Mouse (Mus musculus): ENCODE results near the gene Phlpp1. TPM values are rescaled to one million over a fixed set of nuclear protein-coding genes. Genes with fewer than 3 reads are reported as not detected.

The Phlpp1 gene
- total and polyA plus RNA-seq, 2 experiments: 8.3 to 8.7 TPM

DNA sequence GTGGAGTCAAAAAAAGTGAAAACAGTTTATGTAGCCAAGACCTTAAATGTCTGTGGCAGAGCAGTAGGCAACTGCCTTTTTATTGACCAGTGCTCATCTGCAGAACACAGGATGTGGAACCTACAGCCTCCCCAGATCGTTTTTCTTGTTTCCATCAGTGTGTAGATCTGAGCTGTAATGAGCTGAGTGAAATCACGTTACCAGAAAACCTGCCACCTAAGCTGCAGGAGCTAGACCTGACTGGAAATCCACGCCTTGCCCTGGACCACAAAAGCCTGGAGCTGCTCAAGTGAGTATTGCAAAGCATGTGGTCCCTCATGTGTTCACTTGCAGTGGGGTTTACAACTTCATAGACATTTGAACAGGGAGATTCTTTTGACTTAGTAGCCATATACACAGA is 204.5 kb downstream of the Phlpp1 start:
- no peak overlapping the region for H3K9ac ChIP-seq (ENCODE audit: low read depth, low read length)
- H3K27ac ChIP-seq (replicated peaks; ENCODE audit: insufficient read depth, low read depth, low read length): no peak overlapping the region
- 86% methylated on average over 3 of the region's 3 CpGs for WGBS
- H3K36me3 ChIP-seq (ENCODE audit: control insufficient read depth, insufficient read depth, low read length): peaks cover 11% of the 10 kb centered on the region; the same call in 1 of the 2 replicates
- no peaks in the 10 kb centered on the region for H3K27me3 ChIP-seq (ENCODE audit: control insufficient read depth, insufficient read depth, low read length)
- no peaks in the 10 kb centered on the region for H3K79me2 ChIP-seq (ENCODE audit: control insufficient read depth, insufficient read depth, low read length)
- TF ChIP-seq POLR2A (IDR thresholded peaks at IDR 0.05; ENCODE audit: extremely low read depth, insufficient read depth, low read length) (no peak), CTCF (IDR thresholded peaks at IDR 0.05; ENCODE audit: low read depth, low read length) (no peak)
- H3K4me1 ChIP-seq (ENCODE audit: control insufficient read depth, insufficient read depth, low read length): no peaks in the 10 kb centered on the region
- no peak overlapping the region for H3K4me3 ChIP-seq (ENCODE audit: insufficient read depth, low read depth, low read length)
- DNase-seq (ENCODE audit: extremely low read depth, low read depth, low spot score): no peak

DNA sequence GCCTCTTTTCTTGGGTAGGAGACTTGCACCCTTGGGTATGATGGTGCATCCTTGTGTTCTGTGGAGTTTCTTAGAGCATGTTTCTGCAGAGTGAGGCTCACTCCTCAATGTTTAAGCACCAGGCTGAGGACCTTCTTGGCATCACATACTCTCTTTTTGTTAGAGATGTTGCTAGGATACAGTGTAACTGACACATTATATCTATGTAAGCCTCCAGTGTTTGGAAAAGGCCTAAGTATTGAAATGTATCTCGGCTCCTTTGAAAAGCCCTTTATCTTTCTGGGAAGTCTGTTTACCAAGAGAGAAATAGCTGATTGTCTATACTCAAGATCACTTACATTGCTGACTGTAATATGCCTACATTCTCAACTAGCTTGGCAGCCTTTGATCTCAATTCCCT is 208.9 kb downstream of the Phlpp1 start:
- H3K27me3 ChIP-seq (ENCODE audit: control insufficient read depth, insufficient read depth, low read length): no peaks in the 10 kb centered on the region
- H3K27ac ChIP-seq (replicated peaks; ENCODE audit: insufficient read depth, low read depth, low read length): no peak overlapping the region
- DNase-seq (ENCODE audit: extremely low read depth, low read depth, low spot score): no peak
- WGBS: 86% methylated on average over 1 of the region's 1 CpGs
- no peaks in the 10 kb centered on the region for H3K79me2 ChIP-seq (ENCODE audit: control insufficient read depth, insufficient read depth, low read length)
- TF ChIP-seq CTCF (IDR thresholded peaks at IDR 0.05; ENCODE audit: low read depth, low read length) (no peak), POLR2A (IDR thresholded peaks at IDR 0.05; ENCODE audit: extremely low read depth, insufficient read depth, low read length) (no peak)
- H3K4me1 ChIP-seq (ENCODE audit: control insufficient read depth, insufficient read depth, low read length): no peaks in the 10 kb centered on the region
- H3K4me3 ChIP-seq (ENCODE audit: insufficient read depth, low read depth, low read length): no peak overlapping the region
- H3K36me3 ChIP-seq (ENCODE audit: control insufficient read depth, insufficient read depth, low read length): peaks cover 12% of the 10 kb centered on the region; the same call in 1 of the 2 replicates
- H3K9ac ChIP-seq (ENCODE audit: low read depth, low read length): no peak overlapping the region

GRCm38 (mm10) chr1:106386542-106386941 is 215.0 kb downstream of the Phlpp1 start:
- Histone ChIP-seq H3K9ac (ENCODE audit: low read depth, low read length) (no peak overlapping the region), H3K27me3 (ENCODE audit: control insufficient read depth, insufficient read depth, low read length) (no peaks in the 10 kb centered on the region), H3K27ac (replicated peaks; ENCODE audit: insufficient read depth, low read depth, low read length) (no peak overlapping the region), H3K36me3 (ENCODE audit: control insufficient read depth, insufficient read depth, low read length) (peaks cover 10% of the 10 kb centered on the region), H3K4me1 (ENCODE audit: control insufficient read depth, insufficient read depth, low read length) (no peaks in the 10 kb centered on the region), H3K79me2 (ENCODE audit: control insufficient read depth, insufficient read depth, low read length) (no peaks in the 10 kb centered on the region), H3K4me3 (ENCODE audit: insufficient read depth, low read depth, low read length) (no peak overlapping the region)
- DNase-seq (ENCODE audit: extremely low read depth, low read depth, low spot score): no peak
- 80% methylated on average over 5 of the region's 5 CpGs for WGBS
- no peak for TF ChIP-seq CTCF (IDR thresholded peaks at IDR 0.05; ENCODE audit: low read depth, low read length)
- no peak for TF ChIP-seq POLR2A (IDR thresholded peaks at IDR 0.05; ENCODE audit: extremely low read depth, insufficient read depth, low read length)

DNA sequence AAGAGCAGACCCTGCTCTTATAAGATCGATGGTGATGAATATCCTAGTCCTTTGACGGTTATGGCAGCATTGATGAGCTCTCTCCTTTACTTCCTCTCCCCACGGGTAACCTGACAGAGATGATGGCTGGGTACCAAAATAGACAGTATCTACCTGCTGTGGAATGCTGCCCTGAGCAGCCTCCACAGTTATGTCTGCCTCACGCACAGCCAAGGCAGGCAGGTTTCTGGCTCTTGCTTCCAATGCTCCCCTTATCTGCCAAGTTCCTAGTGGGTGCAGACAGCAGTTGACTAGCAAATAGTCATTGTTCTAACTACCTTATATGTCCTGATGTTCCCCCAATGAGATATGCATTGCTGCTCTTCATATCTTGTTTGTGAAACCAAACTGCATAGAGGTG is 215.7 kb downstream of the Phlpp1 start:
- 90% methylated on average over 4 of the region's 4 CpGs for WGBS
- H3K9ac ChIP-seq (ENCODE audit: low read depth, low read length): no peak overlapping the region
- H3K4me3 ChIP-seq (ENCODE audit: insufficient read depth, low read depth, low read length): no peak overlapping the region
- H3K4me1 ChIP-seq (ENCODE audit: control insufficient read depth, insufficient read depth, low read length): no peaks in the 10 kb centered on the region
- TF ChIP-seq CTCF (IDR thresholded peaks at IDR 0.05; ENCODE audit: low read depth, low read length): no peak
- TF ChIP-seq POLR2A (IDR thresholded peaks at IDR 0.05; ENCODE audit: extremely low read depth, insufficient read depth, low read length): no peak
- no peak for DNase-seq (ENCODE audit: extremely low read depth, low read depth, low spot score)
- H3K36me3 ChIP-seq (ENCODE audit: control insufficient read depth, insufficient read depth, low read length): peaks cover 8% of the 10 kb centered on the region
- H3K79me2 ChIP-seq (ENCODE audit: control insufficient read depth, insufficient read depth, low read length): no peaks in the 10 kb centered on the region
- H3K27ac ChIP-seq (replicated peaks; ENCODE audit: insufficient read depth, low read depth, low read length): no peak overlapping the region
- H3K27me3 ChIP-seq (ENCODE audit: control insufficient read depth, insufficient read depth, low read length): no peaks in the 10 kb centered on the region

- Histone ChIP-seq H3K4me3 (ENCODE audit: insufficient read depth, low read depth, low read length) (no peak overlapping the region), H3K36me3 (ENCODE audit: control insufficient read depth, insufficient read depth, low read length) (peaks cover 17% of the 10 kb centered on the region), H3K79me2 (ENCODE audit: control insufficient read depth, insufficient read depth, low read length) (no peaks in the 10 kb centered on the region), H3K4me1 (ENCODE audit: control insufficient read depth, insufficient read depth, low read length) (no peaks in the 10 kb centered on the region), H3K9ac (ENCODE audit: low read depth, low read length) (no peak overlapping the region), H3K27ac (replicated peaks; ENCODE audit: insufficient read depth, low read depth, low read length) (no peak overlapping the region), H3K27me3 (ENCODE audit: control insufficient read depth, insufficient read depth, low read length) (no peaks in the 10 kb centered on the region)
- peak; percentile 38 for DNase-seq (ENCODE audit: extremely low read depth, low read depth, low spot score)
- 23% methylated on average over 5 of the region's 5 CpGs for WGBS
- TF ChIP-seq POLR2A (IDR thresholded peaks at IDR 0.05; ENCODE audit: extremely low read depth, insufficient read depth, low read length) (no peak), CTCF (IDR thresholded peaks at IDR 0.05; ENCODE audit: low read depth, low read length) (peak; percentile 74)
Measured at GRCm38 (mm10) chr1:106389673-106390072, 218.1 kb downstream of the Phlpp1 start.

DNA sequence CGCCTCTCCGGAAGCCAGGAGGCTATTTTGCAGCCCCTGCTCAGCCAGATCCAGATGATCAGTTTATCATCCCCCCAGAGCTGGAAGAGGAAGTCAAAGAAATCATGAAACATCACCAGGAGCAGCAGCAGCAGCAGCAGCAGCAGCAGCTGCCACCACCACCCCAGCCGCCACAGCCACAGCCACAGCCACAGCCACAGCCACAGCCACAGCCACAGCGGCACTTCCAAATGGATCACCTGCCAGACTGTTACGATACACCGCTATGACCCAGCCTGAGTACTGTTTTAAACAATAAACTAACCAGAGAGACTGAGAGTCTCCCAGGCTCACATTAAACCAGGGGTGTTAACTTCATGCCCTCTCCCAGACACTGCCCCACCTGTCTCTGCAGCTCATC is 221.5 kb downstream of the Phlpp1 start:
- DNase-seq (ENCODE audit: extremely low read depth, low read depth, low spot score): no peak
- Histone ChIP-seq H3K4me1 (ENCODE audit: control insufficient read depth, insufficient read depth, low read length) (no peaks in the 10 kb centered on the region), H3K9ac (ENCODE audit: low read depth, low read length) (no peak overlapping the region), H3K27me3 (ENCODE audit: control insufficient read depth, insufficient read depth, low read length) (no peaks in the 10 kb centered on the region), H3K36me3 (ENCODE audit: control insufficient read depth, insufficient read depth, low read length) (peaks cover 15% of the 10 kb centered on the region; the same call in 1 of the 2 replicates), H3K27ac (replicated peaks; ENCODE audit: insufficient read depth, low read depth, low read length) (no peak overlapping the region), H3K79me2 (ENCODE audit: control insufficient read depth, insufficient read depth, low read length) (no peaks in the 10 kb centered on the region), H3K4me3 (ENCODE audit: insufficient read depth, low read depth, low read length) (no peak overlapping the region)
- WGBS: 89% methylated on average over 6 of the region's 6 CpGs
- TF ChIP-seq CTCF (IDR thresholded peaks at IDR 0.05; ENCODE audit: low read depth, low read length) (no peak), POLR2A (IDR thresholded peaks at IDR 0.05; ENCODE audit: extremely low read depth, insufficient read depth, low read length) (no peak)

All from liver, adult 2 months (tissue).